Mouse (Mus musculus) embryonic fibroblast, embryonic 13.5 days (primary cell): ENCODE measurements around the gene Mrpl18. TPM values are rescaled to one million over a fixed set of nuclear protein-coding genes. Genes with fewer than 3 reads are reported as not detected.
"Not testable (repeated sequence)": the region's sequence is repeated elsewhere in the genome, so short reads cannot be mapped to it uniquely, and the experiment has no call there.

Source experiments
- H3K27ac ChIP-seq: 2 replicates; pipeline ENCODE4 v1.5.1; 2012; ENCODE audit warnings: low read length, control low read depth, inconsistent platforms; ENCODE audit not compliant: insufficient read depth
- H3K4me1 ChIP-seq: 2 replicates; pipeline ENCODE4 v1.6.1; 2011; ENCODE audit warnings: low read length; ENCODE audit not compliant: control insufficient read depth, insufficient read depth
- H3K4me3 ChIP-seq: 2 replicates; pipeline ENCODE4 v1.5.1; 2011; ENCODE audit warnings: mild to moderate bottlenecking, control low read depth, low read length; ENCODE audit not compliant: insufficient read depth
- CTCF ChIP-seq: IDR thresholded peaks from 2 replicates; pipeline ENCODE4 v1.5.1; 2011; ENCODE audit warnings: mild to moderate bottlenecking, control low read depth, low read length, moderate library complexity, borderline replicate concordance; ENCODE audit not compliant: insufficient read depth
- POLR2A ChIP-seq: IDR thresholded peaks from 2 replicates; pipeline ENCODE4 v1.6.1; 2011; ENCODE audit warnings: low read depth, mild to moderate bottlenecking, control low read depth, low read length, moderate library complexity
- polyA plus RNA-seq: library from polyadenylated mRNA; stranded (reverse); fragments of >200 nt; gene quantifications from 2 replicates; pipeline ENCODE4 v1.2.4, GENCODE M21; 2011; ENCODE audit warnings: low read depth; ENCODE audit not compliant: missing spikeins, insufficient read length

Mrpl18 gene
- polyA plus RNA-seq, 1 experiment: 37.7 TPM

DNA sequence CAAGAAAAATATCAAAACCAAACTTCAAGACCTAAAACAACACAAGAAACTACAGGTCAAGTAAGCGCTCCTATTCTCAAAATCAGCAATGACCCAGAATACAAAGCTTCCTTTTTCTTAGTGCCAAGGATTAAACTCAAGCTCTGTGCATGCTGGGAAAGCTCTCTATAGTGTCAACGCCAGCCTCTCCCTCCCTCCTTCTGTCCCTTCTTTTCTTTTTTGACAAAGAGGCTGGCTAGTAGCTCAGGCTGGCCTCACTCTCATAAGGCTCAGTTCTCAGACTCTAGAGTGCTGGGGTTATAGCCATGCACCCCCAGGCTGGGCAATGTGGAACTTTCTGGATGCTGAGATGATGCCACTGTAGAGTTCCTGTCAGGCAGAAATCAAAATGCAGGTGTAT lies 21.9 kb upstream of the Mrpl18 start:
- Histone ChIP-seq H3K4me1 (no peaks in the 10 kb centered on the region), H3K27ac (no peak overlapping the region), H3K4me3 (no peak overlapping the region)
- TF ChIP-seq CTCF (no peak), POLR2A (no peak)

DNA sequence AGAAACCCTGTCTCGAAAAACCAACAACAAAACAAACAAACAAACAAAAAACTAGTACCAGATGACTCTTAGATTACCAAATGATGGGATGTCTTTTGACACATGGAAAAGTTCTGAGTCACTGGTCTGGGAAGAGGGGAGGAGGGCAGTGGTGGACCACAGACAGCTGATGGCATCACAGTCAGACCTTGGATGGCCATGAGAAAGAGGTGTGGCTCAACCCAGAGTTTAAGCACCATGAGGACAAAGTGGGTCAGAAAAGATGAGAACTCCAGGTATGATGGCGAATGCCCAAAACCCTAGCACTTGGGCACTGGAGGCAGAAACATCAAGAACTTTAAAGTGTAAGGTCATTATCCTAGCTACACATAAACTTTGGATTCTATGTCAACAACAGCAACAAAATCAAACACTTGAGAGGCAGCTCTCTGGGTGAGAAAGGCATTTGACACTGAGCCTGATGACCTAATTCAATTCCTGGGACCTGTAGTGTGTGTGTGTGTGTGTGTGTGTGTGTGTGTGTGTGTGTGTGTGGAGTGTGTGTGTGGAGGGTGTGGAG lies 21.3 kb upstream of the Mrpl18 start:
- Histone ChIP-seq H3K27ac (no peak overlapping the region), H3K4me3 (no peak overlapping the region), H3K4me1 (no peaks in the 10 kb centered on the region)
- TF ChIP-seq POLR2A: no peak
- TF ChIP-seq CTCF: no peak

DNA sequence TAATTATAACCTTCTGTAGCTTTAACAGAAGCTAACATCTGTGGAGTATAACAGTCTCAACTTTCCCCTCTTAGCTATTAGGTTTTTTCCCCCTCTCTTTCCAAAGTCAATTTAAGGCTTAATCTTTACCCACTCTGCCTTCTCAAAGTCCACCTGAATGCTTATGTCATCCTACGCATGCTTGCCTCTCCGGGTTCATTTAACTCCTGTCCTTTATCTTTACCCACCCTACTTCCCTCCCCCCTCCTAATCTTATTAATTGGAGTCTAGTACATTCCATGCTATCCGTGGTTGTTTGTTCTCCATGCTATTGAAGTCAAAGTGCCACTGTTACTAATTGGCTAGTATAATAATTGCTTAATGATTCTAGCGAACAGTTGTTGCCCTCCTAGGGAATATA lies 19.6 kb upstream of the Mrpl18 start:
- TF ChIP-seq CTCF: no peak
- TF ChIP-seq POLR2A: no peak
- Histone ChIP-seq H3K4me3 (no peak overlapping the region), H3K4me1 (no peaks in the 10 kb centered on the region), H3K27ac (no peak overlapping the region)

DNA sequence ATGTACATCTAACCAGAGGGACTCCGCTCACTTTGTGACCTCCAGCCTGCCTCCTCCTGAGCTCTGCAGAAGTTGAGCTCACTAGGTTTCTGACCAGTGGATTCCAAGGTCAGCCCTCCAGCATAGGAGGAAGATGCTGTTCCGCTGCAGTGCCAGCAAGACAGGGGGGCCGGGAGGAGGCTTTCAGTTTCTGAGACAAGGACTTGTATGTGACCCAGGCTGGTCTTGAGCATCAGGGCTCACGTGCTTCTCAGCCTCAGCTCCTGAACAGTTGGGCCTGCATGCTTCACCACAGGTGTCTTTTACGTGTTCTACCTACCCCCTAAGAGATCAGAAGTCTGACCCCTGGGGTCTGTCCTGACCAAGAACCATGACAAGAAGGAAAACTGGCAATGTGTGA lies 15.4 kb upstream of the Mrpl18 start:
- H3K4me3 ChIP-seq, H3K27ac ChIP-seq, H3K4me1 ChIP-seq: not testable (repeated sequence)

GRCm38 (mm10) chr17:12925703-12926180 lies 9.6 kb upstream of the Mrpl18 start:
- no peaks in the 10 kb centered on the region for H3K4me1 ChIP-seq
- H3K27ac ChIP-seq: no peak overlapping the region

DNA sequence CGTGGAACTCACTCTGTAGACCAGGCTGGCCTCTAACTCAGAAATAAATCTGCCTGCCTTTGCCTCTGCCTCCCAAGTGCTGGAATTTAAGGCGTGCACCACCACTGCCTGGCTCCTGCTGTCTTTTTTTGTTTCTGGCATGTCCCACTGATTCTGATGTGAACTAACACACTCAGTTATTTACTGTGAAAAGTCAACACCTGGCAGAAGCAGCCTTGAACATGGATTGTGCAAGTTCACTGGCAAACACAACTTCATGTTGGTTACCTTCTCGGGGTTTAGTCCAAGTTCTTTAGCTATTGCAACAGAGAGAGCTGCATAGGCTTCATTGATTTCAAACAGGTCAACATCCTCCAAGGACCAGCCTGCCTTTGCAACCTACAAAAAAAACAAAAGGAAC lies 8.9 kb upstream of the Mrpl18 start:
- no peak overlapping the region for H3K4me3 ChIP-seq
- H3K4me1 ChIP-seq: no peaks in the 10 kb centered on the region
- no peak overlapping the region for H3K27ac ChIP-seq
- TF ChIP-seq POLR2A: no peak
- no peak for TF ChIP-seq CTCF

More at GRCm38 (mm10) chr17:12925703-12926180, 9.6 kb upstream of the Mrpl18 start:
- no peak overlapping the region for H3K4me3 ChIP-seq
- TF ChIP-seq POLR2A: no peak
- no peak for TF ChIP-seq CTCF

GRCm38 (mm10) chr17:12921073-12921472 lies 4.9 kb upstream of the Mrpl18 start:
- no peak for TF ChIP-seq CTCF
- TF ChIP-seq POLR2A: no peak
- H3K4me3 ChIP-seq: no peak overlapping the region

GRCm38 (mm10) chr17:12916588-12917380 lies 639 bp upstream of the Mrpl18 start:
- Histone ChIP-seq H3K4me1 (no peaks in the 10 kb centered on the region), H3K4me3 (peak overlapping the region; percentile 99), H3K27ac (peak overlapping the region; percentile 80)
- no peak for TF ChIP-seq POLR2A
- TF ChIP-seq CTCF: no peak

More at GRCm38 (mm10) chr17:12921073-12921472, 4.9 kb upstream of the Mrpl18 start:
- H3K4me1 ChIP-seq: no peaks in the 10 kb centered on the region
- no peak overlapping the region for H3K27ac ChIP-seq

GRCm38 (mm10) chr17:12915488-12915880 lies 661 bp downstream of the Mrpl18 start, which contains the start of gene Tcp1:
Gene Tcp1, plus strand, starts transcription at chr17:12915701.
- TF ChIP-seq CTCF (no peak), POLR2A (no peak)
- no peaks in the 10 kb centered on the region for H3K4me1 ChIP-seq
- peak within 1 kb of the TSS; percentile 99 for H3K4me3 ChIP-seq
- H3K27ac ChIP-seq: peak within 1 kb of the TSS; percentile 80

- H3K4me3 ChIP-seq: no peak overlapping the region
- TF ChIP-seq POLR2A (no peak), CTCF (no peak)
- H3K4me1 ChIP-seq: no peaks in the 10 kb centered on the region
- no peak overlapping the region for H3K27ac ChIP-seq
These were observed 5.8 kb downstream of the Mrpl18 start for GRCm38 (mm10) chr17:12910391-12910790.
